Mouse (Mus musculus): ENCODE results near the gene Ptprb. TPM values are rescaled to one million over a fixed set of nuclear protein-coding genes. Genes with fewer than 3 reads are reported as not detected.

Gene Ptprb
- total and polyA plus RNA-seq, 3 experiments = not detected

DNA sequence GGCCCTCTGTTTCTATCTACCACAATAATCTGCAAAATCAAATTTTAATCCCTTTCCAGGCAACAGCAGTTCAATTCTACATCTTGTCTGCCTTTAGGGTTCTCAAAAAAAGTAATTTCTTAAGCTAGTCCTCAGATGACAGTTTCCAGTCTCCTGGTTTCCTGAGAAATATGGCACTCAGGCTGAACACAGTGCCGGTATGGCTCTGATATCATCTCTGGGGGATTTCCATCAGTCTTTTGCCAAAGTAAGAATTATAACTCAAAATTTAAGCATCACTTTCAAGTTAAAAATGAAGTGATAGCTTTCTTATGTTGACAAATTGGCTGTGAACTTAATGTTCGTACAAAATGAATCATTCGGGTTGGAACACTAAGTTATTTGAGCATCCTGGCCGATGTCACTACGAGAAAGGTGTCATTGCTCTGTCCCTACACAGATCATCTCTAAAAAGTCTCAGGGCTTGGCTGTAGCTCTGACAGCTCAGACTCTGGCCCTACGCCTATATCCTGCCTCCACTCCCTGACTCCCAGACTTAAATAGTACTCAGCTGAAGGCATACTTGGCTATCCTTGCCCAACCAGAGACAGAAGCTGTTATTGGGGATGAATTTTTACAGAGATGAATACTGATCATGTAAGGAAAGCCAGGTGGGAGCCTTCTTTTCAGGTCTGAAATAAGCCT lies 127.6 kb downstream of the Ptprb start:
- H3K4me3 ChIP-seq (ENCODE audit: control insufficient read depth in 1 of 2, insufficient read depth in 1 of 2, low read depth in 2 of 2, low read length in 2 of 2) = no peak overlapping the region
- H3K4me1 ChIP-seq (ENCODE audit: control insufficient read depth in 1 of 2, insufficient read depth in 2 of 2, low read length in 2 of 2) = no peaks in the 10 kb centered on the region
- no peak for TF ChIP-seq POLR2A (IDR thresholded peaks at IDR 0.05; ENCODE audit: control insufficient read depth in 1 of 2, insufficient read depth in 1 of 2, low read depth in 1 of 2, low read length in 2 of 2, poor library complexity in 1 of 2)
- TF ChIP-seq RAD21 (IDR thresholded peaks at IDR 0.05; ENCODE audit: low read depth, low read length) = no peak
- TF ChIP-seq MYC (IDR thresholded peaks at IDR 0.05; ENCODE audit: low read depth, low read length) = no peak
- no peak for TF ChIP-seq MYB (IDR thresholded peaks at IDR 0.05; ENCODE audit: low read depth, low read length)
- TF ChIP-seq JUND (IDR thresholded peaks at IDR 0.05; ENCODE audit: low read depth, low read length) = no peak
- TF ChIP-seq RCOR1 (IDR thresholded peaks at IDR 0.05; ENCODE audit: low read depth, low read length) = no peak
- no peak for TF ChIP-seq UBTF (IDR thresholded peaks at IDR 0.05; ENCODE audit: borderline replicate concordance, insufficient read depth, low read depth, low read length)
- no peak for DNase-seq (ENCODE audit: low read depth, low spot score)
- no peaks in the 10 kb centered on the region for H3K79me2 ChIP-seq (ENCODE audit: control insufficient read depth, insufficient read depth, low read length, poor library complexity)
- no peaks in the 10 kb centered on the region for H3K36me3 ChIP-seq (ENCODE audit: control insufficient read depth in 1 of 2, insufficient read depth in 2 of 2, low read length in 2 of 2)
- no peak overlapping the region for H3K27ac ChIP-seq (ENCODE audit: control insufficient read depth, low read depth, low read length)
- H3K9ac ChIP-seq (ENCODE audit: control insufficient read depth, low read depth, low read length, poor library complexity, severe bottlenecking) = no peak overlapping the region
- no peaks in the 10 kb centered on the region for H3K9me3 ChIP-seq (replicated peaks; ENCODE audit: insufficient read depth, low read length)
- peaks cover 0 to 2% of the 10 kb centered on the region in 2 experiments; a peak in 1 of 4 replicates for H3K27me3 ChIP-seq (ENCODE audit: control insufficient read depth in 1 of 2, insufficient read depth in 2 of 2, low read length in 2 of 2)

DNA sequence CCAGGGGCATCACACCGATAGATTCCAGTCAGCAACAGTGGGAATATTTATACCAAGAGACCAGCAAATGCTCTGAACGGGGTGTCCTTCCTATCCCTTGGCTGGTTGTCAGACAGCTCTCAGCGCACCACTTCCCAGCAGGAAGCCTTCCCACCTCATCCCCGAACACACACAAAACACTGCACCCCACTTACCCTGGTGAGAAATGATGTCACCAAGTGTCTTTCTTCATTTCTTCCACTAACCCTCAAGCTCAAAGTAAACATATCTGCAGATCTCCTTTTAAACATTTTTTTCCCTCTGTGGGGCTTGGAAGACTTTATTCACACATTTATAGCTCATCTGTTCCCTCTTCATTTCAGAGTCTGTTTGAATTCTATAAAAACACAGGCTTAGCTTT lies 128.4 kb downstream of the Ptprb start:
- TF ChIP-seq TAL1 (IDR thresholded peaks at IDR 0.05; ENCODE audit: low read length) = no peak
- TF ChIP-seq ZMIZ1 (IDR thresholded peaks at IDR 0.05; ENCODE audit: low read depth, low read length) = no peak
- TF ChIP-seq MAX (IDR thresholded peaks at IDR 0.05; ENCODE audit: low read length) = no peak
- TF ChIP-seq E2F4 (IDR thresholded peaks at IDR 0.05; ENCODE audit: borderline replicate concordance, low read depth, low read length) = no peak
- TF ChIP-seq ZNF384 (IDR thresholded peaks at IDR 0.05; ENCODE audit: low read depth, low read length) = no peak
- TF ChIP-seq KAT2A (conservative IDR thresholded peaks at IDR 0.05; ENCODE audit: low read depth, low read length) = no peak
- no peak for TF ChIP-seq MAFK (IDR thresholded peaks at IDR 0.05; ENCODE audit: borderline replicate concordance, low read depth, low read length)
- TF ChIP-seq ZKSCAN1 (IDR thresholded peaks at IDR 0.05; ENCODE audit: low read depth, low read length) = no peak
- no peak for TF ChIP-seq POLR2A (IDR thresholded peaks at IDR 0.05; ENCODE audit: control insufficient read depth in 1 of 2, insufficient read depth in 1 of 2, low read depth in 1 of 2, low read length in 2 of 2, poor library complexity in 1 of 2)
- no peak for TF ChIP-seq SIN3A (IDR thresholded peaks at IDR 0.05; ENCODE audit: low read length)
- no peak for TF ChIP-seq USF1 (IDR thresholded peaks at IDR 0.05; ENCODE audit: low read depth, low read length)
- no peak for TF ChIP-seq TCF12 (IDR thresholded peaks at IDR 0.05; ENCODE audit: low read depth, low read length)
- no peak for TF ChIP-seq POLR2AphosphoS2 (IDR thresholded peaks at IDR 0.05; ENCODE audit: low read length)
- no peak for TF ChIP-seq ETS1 (IDR thresholded peaks at IDR 0.05; ENCODE audit: low read depth, low read length)
- TF ChIP-seq TBP (IDR thresholded peaks at IDR 0.05; ENCODE audit: low read depth, low read length) = no peak
- no peak for TF ChIP-seq UBTF (IDR thresholded peaks at IDR 0.05; ENCODE audit: borderline replicate concordance, insufficient read depth, low read depth, low read length)
- TF ChIP-seq MXI1 (IDR thresholded peaks at IDR 0.05; ENCODE audit: low read depth, low read length) = no peak
- Histone ChIP-seq H3K79me2 (ENCODE audit: control insufficient read depth, insufficient read depth, low read length, poor library complexity) (no peaks in the 10 kb centered on the region), H3K36me3 (ENCODE audit: control insufficient read depth in 1 of 2, insufficient read depth in 2 of 2, low read length in 2 of 2) (no peaks in the 10 kb centered on the region), H3K9me3 (replicated peaks; ENCODE audit: insufficient read depth, low read length) (no peaks in the 10 kb centered on the region), H3K27me3 (ENCODE audit: control insufficient read depth in 1 of 2, insufficient read depth in 2 of 2, low read length in 2 of 2) (peaks cover 0 to 2% of the 10 kb centered on the region in 2 experiments; a peak in 1 of 4 replicates), H3K4me1 (ENCODE audit: control insufficient read depth in 1 of 2, insufficient read depth in 2 of 2, low read length in 2 of 2) (no peaks in the 10 kb centered on the region), H3K4me3 (ENCODE audit: control insufficient read depth in 1 of 2, insufficient read depth in 1 of 2, low read depth in 2 of 2, low read length in 2 of 2) (no peak overlapping the region), H3K9ac (ENCODE audit: control insufficient read depth, low read depth, low read length, poor library complexity, severe bottlenecking) (no peak overlapping the region), H3K27ac (ENCODE audit: control insufficient read depth, low read depth, low read length) (no peak overlapping the region)
- no peak for DNase-seq (ENCODE audit: low read depth, low spot score)
